Mouse (Mus musculus) stomach, postnatal 0 days (tissue): Measurements from ENCODE around the gene Nudt16l1. TPM values are rescaled to one million over a fixed set of nuclear protein-coding genes. Genes with fewer than 3 reads are reported as not detected.
A peak's percentile ranks its signal among the peaks of the same experiment; 100 is the strongest.

ENCODE experiments used
- ATAC-seq: fragments of 200-750 bp; cut with Nextera tagmentation; 2 replicates; pipeline ENCODE4 v1.8.0; 2017; ENCODE audit not compliant: low FRiP score, low TSS enrichment
- DNase-seq: peaks from one replicate; pipeline ENCODE4 v3.0.0-alpha.2; 2016; ENCODE audit warnings: low spot score
- H3K27ac ChIP-seq: fragments of 300-500 bp; sonication (generic); replicated peaks from 2 replicates; pipeline ENCODE4 v1.5.1; 2014; ENCODE audit warnings: mild to moderate bottlenecking, control low read depth
- H3K27me3 ChIP-seq: fragments of 300-500 bp; sonication (generic); 2 replicates; pipeline ENCODE4 v1.6.1; 2014; ENCODE audit warnings: low read length; ENCODE audit not compliant: control insufficient read depth, insufficient read depth
- H3K36me3 ChIP-seq: fragments of 300-500 bp; sonication (generic); 2 replicates; pipeline ENCODE4 v1.6.1; 2014; ENCODE audit warnings: low read length, mixed read lengths; ENCODE audit not compliant: control insufficient read depth, insufficient read depth
- H3K4me1 ChIP-seq: fragments of 300-500 bp; sonication (generic); replicated peaks from 2 replicates; pipeline ENCODE4 v1.6.1; 2014; ENCODE audit warnings: antibody characterized with exemption; ENCODE audit not compliant: control insufficient read depth, insufficient read depth
- H3K4me2 ChIP-seq: fragments of 300-500 bp; sonication (generic); replicated peaks from 2 replicates; pipeline ENCODE4 v1.6.1; 2014; ENCODE audit warnings: low read depth, mild to moderate bottlenecking, control low read depth, moderate library complexity
- H3K4me3 ChIP-seq: fragments of 300-500 bp; sonication (generic); 2 replicates; pipeline ENCODE4 v1.5.1; 2014; ENCODE audit warnings: low read depth, low read length, control low read depth
- H3K9ac ChIP-seq: fragments of 300-500 bp; sonication (generic); 2 replicates; pipeline ENCODE4 v1.6.1; 2014; ENCODE audit warnings: mild to moderate bottlenecking, low read length, control low read depth, mixed read lengths
- H3K9me3 ChIP-seq: fragments of 300-500 bp; sonication (generic); 2 replicates; pipeline ENCODE4 v1.6.1; 2016; ENCODE audit warnings: low read length; ENCODE audit not compliant: control insufficient read depth
- CTCF ChIP-seq: IDR thresholded peaks from 2 replicates; pipeline ENCODE4 v1.5.1; 2016; ENCODE audit warnings: antibody characterized with exemption, low read depth, mild to moderate bottlenecking, moderate library complexity
- EP300 ChIP-seq: optimal IDR thresholded peaks from 2 replicates; pipeline ENCODE3; 2016; ENCODE audit warnings: antibody characterized with exemption
- WGBS: fragments of 180-500 bp; shearing (Covaris S2); extraction: QIAGEN DNeasy Blood & Tissue Kit; methylation state at CpG from one replicate; pipeline ENCODE4 v1.1.7; 2014; 5-methylcytosine and 5-hydroxymethylcytosine counted together
- polyA plus RNA-seq: library from polyadenylated mRNA; unstranded; fragments of >200 nt; fragmentation: Nextera tagmentation; extraction: Ambion mirVana; gene quantifications from 2 replicates; pipeline ENCODE4 v1.2.1, GENCODE M21; 2015

Nudt16l1 gene
- polyA plus RNA-seq, 1 experiment from 2014 or later = 93.6 TPM

GRCm38 (mm10) chr16:4963797-4964709, 25.5 kb downstream of the Nudt16l1 start, which contains the start of gene Anks3:
Anks3 (minus strand) TSS chr16:4964205.
- peak; percentile 97 for DNase-seq
- WGBS = under 1% methylated on average over 75 of the region's 76 CpGs
- H3K9ac ChIP-seq = peak within 1 kb of the TSS; percentile 86
- peak; percentile 98 for ATAC-seq
- H3K4me3 ChIP-seq = peak within 1 kb of the TSS; percentile 89
- no peaks in the 10 kb centered on the region for H3K36me3 ChIP-seq
- no peaks in the 10 kb centered on the region for H3K27me3 ChIP-seq
- H3K27ac ChIP-seq = peak within 1 kb of the TSS; percentile 85
- H3K4me1 ChIP-seq = peaks cover 3% of the 10 kb centered on the region; the same call in 1 of the 2 replicates
- TF ChIP-seq EP300 = no peak
- peak; percentile 13; the same call in 1 of the 2 replicates for TF ChIP-seq CTCF
- no peaks in the 10 kb centered on the region for H3K9me3 ChIP-seq
- H3K4me2 ChIP-seq = peak within 1 kb of the TSS; percentile 85

DNA sequence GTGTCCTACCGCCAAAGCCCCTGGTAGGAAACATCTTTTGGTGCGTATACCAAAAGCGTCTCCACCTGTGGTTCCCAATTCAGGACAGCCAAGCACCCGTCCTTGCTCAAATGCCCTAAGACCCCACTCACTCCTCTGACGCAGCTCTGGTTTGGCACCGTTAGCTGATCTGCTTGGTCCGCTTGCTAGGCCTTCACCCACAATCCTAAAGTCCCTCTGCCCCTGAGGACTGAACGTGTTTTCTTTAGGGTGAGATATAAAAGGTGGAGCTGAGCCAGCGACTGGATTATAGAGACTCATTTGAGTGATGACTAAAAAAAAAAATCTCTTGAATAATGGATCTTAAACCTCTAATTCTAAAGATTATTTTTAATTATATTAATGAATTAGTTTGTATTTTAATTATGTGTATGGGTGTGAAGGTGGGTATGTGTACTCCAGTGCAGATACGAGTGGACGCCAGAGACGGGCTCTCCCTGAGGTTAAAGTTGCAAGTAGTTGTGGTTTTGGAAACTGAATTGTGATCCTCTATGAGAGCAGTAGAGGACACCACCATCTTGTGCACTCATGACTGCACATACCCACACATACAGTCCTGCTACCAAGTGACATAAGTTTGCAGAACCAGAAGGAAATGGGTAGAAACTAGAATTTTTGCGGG, 26.3 kb downstream of the Nudt16l1 start:
- no peak for TF ChIP-seq EP300
- TF ChIP-seq CTCF = no peak
- no peak for DNase-seq
- H3K9ac ChIP-seq = peak overlapping the region; percentile 86
- H3K27me3 ChIP-seq = no peaks in the 10 kb centered on the region
- H3K27ac ChIP-seq = peak overlapping the region; percentile 85
- H3K4me2 ChIP-seq = peak overlapping the region; percentile 85
- no peaks in the 10 kb centered on the region for H3K36me3 ChIP-seq
- H3K4me1 ChIP-seq = peaks cover 3% of the 10 kb centered on the region; the same call in 1 of the 2 replicates
- 18% methylated on average over 13 of the region's 13 CpGs for WGBS
- peak overlapping the region; percentile 89 for H3K4me3 ChIP-seq
- ATAC-seq = no peak
- no peaks in the 10 kb centered on the region for H3K9me3 ChIP-seq

GRCm38 (mm10) chr16:4965392-4966129, 27.0 kb downstream of the Nudt16l1 start:
- H3K4me2 ChIP-seq = peak overlapping the region; percentile 85; the same call in 1 of the 2 replicates
- no peak overlapping the region for H3K4me3 ChIP-seq
- no peaks in the 10 kb centered on the region for H3K9me3 ChIP-seq
- no peak for DNase-seq
- WGBS = 89% methylated on average over 8 of the region's 8 CpGs
- peaks cover 3% of the 10 kb centered on the region; the same call in 1 of the 2 replicates for H3K4me1 ChIP-seq
- no peak overlapping the region for H3K9ac ChIP-seq
- no peaks in the 10 kb centered on the region for H3K36me3 ChIP-seq
- ATAC-seq = no peak
- no peak overlapping the region for H3K27ac ChIP-seq
- H3K27me3 ChIP-seq = no peaks in the 10 kb centered on the region
- no peak for TF ChIP-seq CTCF
- TF ChIP-seq EP300 = no peak

DNA sequence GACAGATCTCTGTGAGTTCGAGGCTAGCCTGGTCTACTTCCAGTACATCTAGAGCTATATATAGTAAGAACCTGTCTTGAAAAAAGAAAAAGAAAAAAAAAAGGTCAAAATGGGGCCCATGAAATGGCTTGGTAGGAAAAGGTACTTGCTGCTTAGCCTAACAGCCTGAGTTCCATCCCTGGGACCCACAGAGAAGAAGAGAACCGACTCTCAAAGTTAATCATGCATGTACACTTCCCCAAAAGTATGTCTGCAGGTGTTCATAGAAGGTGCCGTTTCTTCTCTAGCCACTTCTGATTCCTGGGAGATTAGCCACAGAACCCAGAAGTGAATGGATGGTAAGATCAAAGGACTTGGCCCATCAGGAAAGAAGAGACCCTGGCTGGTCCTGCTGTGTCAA, 29.9 kb downstream of the Nudt16l1 start:
- no peak overlapping the region for H3K9ac ChIP-seq
- no peak for ATAC-seq
- TF ChIP-seq EP300 (no peak), CTCF (no peak)
- H3K36me3 ChIP-seq = no peaks in the 10 kb centered on the region
- H3K27ac ChIP-seq = no peak overlapping the region
- H3K4me2 ChIP-seq = no peak overlapping the region
- WGBS = 83% methylated on average over 3 of the region's 3 CpGs
- H3K9me3 ChIP-seq = no peaks in the 10 kb centered on the region
- no peak overlapping the region for H3K4me3 ChIP-seq
- DNase-seq = no peak
- H3K4me1 ChIP-seq = no peaks in the 10 kb centered on the region
- H3K27me3 ChIP-seq = no peaks in the 10 kb centered on the region

DNA sequence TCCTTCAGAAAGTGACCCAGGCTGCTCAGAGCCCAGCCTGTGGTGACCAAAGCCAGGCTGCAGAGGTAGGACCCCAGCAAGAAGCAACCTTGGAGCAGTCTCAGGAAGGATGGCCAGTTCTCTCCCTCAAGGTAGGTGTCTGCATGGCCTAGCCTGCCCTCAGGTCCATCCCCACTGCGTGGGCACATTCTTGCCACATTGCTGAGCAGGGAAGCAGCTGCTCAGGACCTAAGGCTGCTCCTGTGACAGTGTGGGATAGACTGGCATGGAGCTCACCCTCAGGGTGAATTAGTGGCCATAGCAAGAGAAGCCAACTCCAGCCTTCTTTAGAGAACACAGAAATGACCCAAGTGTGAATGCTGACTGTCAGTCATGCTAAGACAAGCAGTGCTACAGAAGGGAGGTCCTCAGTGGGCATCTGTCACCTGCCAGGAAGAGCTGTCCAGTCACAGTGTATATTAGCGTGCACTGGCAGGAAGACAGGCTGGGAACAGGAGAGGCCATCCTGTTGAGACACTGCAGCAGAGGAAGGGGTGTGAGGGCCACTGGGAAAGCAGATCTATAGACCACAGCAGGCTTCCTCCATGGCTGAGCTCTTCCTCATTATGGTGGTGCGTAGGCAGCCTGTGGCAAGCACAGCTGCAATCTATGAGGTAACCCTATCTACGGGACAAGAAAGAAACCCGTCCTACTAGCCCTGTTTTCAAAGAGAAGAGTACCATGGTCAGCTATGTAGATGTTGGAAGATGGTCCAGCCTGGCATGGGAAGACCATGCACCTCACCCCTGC, 30.7 kb downstream of the Nudt16l1 start:
- no peak overlapping the region for H3K27ac ChIP-seq
- DNase-seq (no peak), ATAC-seq (no peak)
- no peak overlapping the region for H3K4me2 ChIP-seq
- no peak overlapping the region for H3K9ac ChIP-seq
- TF ChIP-seq EP300 = no peak
- no peak for TF ChIP-seq CTCF
- no peaks in the 10 kb centered on the region for H3K36me3 ChIP-seq
- no peak overlapping the region for H3K4me3 ChIP-seq
- no peaks in the 10 kb centered on the region for H3K4me1 ChIP-seq
- H3K9me3 ChIP-seq = no peaks in the 10 kb centered on the region
- 79% methylated on average over 5 of the region's 5 CpGs for WGBS
- no peaks in the 10 kb centered on the region for H3K27me3 ChIP-seq
